Mouse (Mus musculus) WW6 (cell line): ENCODE measurements around the gene Ubap1.
A peak's percentile ranks its signal among the peaks of the same experiment; 100 is the strongest.

Experiments used
- DNase-seq: peaks from one replicate; pipeline ENCODE4 v3.0.0-alpha.2; 2013; ENCODE audit warnings: low read depth, low spot score

The Ubap1 gene

GRCm38 (mm10) chr4:41357154-41357553, 8.4 kb downstream of the Ubap1 start:
- DNase-seq = no peak

GRCm38 (mm10) chr4:41358669-41359068, 9.9 kb downstream of the Ubap1 start:
- DNase-seq = no peak

DNA sequence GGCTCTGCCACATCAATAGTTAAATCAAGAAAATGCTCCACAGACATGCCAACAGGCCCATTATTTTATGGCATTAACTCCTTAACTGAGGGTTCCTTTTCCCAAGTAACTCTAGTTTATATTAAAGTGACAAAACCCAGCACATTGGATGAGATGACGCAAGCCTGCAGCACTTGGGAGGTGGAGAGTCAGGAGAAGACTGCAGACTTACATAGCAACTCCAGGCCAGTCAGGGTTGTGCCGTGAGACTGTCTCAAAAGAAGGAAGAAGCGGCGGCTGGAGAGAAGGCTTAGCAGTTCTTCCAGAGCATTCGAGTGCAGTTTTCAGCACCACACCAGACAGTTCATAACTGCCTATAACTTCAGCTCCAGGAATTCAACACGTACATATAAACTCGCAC, 10.6 kb downstream of the Ubap1 start:
- no peak for DNase-seq

- no peak for DNase-seq
Measured at GRCm38 (mm10) chr4:41361059-41361458, 12.3 kb downstream of the Ubap1 start.

DNA sequence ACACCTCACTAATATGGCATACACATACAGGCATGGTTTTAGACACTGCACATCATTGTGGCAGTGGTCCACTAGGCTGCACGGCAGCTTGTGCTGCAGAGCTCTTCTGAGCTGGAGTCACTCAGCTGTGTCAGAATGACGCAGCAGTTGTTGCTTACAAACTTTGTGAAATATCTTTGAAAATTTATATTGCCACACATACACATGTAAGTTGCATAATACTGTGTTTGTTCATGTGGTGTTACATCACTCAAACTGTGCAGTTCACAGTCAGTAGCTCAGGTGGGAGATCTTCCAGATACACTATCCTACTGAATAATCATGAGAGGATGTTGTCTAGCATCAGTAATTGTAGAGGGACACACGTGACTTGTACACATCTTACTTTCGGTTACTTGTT, 19.4 kb downstream of the Ubap1 start:
- no peak for DNase-seq

- DNase-seq = no peak
Measured at GRCm38 (mm10) chr4:41369702-41370437, 21.1 kb downstream of the Ubap1 start.

DNA sequence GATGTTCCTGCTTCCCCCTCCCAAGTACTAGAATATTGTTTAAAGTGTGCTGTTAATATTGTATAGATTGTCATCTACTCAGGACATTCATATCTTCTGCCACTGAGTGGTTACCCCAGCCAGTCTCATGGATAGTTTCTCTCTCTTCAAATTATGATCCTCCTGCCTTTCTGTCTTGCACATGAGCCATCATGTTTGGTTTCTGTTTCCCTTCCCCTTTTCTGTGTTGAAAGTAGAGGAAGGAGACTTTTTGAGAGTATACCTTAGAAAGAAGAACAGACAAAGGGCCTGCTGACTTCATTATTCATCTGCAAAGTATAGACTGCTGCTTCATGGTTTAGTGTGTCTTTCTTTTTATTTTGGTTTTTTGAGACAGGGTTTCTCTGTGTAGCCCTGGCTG, 28.8 kb downstream of the Ubap1 start:
- DNase-seq = no peak

DNA sequence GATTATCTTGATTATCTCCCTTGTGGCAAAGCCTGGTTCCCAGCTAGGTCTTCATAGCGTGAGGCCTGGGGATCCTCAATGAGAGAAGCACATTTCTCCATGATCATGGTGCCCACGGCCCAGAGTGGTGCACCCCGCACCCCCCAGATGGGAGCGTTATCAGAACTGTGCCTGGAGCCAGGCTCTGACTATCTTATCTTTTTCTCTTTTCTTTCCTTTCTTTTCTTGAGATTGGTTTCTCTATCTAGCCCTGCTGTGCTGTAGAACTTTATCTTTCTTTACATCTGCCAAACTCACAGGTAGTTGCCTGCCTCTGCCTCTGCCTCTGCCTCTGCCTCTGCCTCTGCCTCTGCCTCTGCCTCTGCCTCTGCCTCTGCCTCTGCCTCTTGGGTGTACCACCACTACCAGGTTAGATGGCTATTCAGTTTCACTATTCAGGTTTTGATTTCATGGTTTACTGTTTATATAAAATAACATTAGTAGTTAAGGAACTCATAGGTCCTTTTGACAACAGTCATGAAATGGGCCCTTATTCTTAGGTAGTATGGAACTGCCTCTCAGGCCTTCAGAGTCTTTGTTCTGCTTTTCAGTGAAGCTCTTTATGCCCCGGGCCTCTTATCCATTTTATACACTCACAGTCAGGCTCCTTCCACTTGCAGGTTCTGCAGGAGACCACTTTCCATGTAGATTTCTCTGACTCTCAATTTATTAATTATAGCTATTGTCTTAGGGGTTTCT, 32.6 kb downstream of the Ubap1 start:
- no peak for DNase-seq

GRCm38 (mm10) chr4:41386412-41386975, 37.7 kb downstream of the Ubap1 start:
- no peak for DNase-seq

DNA sequence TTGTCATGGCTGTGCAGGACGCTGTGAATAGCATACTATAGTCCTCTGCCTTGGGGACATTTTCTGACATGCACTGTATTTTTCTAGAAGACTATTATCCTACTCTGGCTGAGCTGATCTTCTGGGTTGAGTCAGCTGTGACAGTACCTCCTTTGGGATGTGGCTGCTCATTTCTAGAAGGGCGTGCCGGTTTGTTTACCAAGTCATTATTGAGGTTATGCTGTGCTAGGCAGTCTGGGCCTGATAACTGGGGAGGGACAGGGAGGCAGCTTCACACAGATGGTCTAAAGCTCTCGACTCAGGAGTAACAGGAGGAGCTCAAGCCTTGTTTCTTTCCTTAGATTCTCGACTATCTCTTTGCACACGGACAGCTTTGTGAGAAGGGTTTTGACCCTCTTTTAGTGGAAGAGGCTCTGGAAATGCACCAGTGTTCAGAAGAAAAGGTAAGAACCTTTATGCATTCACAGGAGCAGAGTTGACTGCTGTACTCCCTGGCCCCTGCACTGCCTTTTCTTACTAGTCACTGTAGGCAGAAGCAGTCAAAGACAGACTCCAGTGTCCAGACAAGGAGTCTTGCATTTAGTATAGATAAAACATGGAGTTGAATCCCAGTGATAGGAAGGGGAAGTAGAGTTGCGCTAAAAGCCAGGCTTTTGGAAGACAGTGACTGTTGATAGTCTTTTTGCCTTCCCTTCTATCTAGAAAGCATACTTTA, 39.1 kb downstream of the Ubap1 start:
- DNase-seq = no peak

GRCm38 (mm10) chr4:41388616-41389015, 39.8 kb downstream of the Ubap1 start:
- DNase-seq = no peak

- no peak for DNase-seq
Measured at GRCm38 (mm10) chr4:41389240-41389639, 40.4 kb downstream of the Ubap1 start.

DNA sequence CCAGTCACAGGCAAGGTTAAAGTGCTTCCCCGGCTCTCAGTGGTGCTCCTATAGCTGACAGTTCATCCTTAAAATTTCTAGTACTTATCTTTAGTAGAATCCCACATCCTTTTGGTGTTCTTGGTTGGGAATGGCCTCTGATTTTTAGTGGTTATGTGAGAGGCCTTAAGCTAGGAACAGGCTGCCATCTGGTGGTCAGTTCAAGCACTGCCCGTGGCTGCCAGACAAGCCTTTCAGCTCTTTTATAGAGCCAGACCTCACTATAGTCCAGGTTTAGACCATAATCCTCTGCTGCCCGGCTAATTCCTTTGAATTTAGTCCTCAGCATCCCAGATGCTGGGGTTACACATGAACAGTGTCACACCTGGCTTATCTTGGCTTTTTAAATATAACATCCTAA, 41.3 kb downstream of the Ubap1 start:
- peak; percentile 29 for DNase-seq

DNA sequence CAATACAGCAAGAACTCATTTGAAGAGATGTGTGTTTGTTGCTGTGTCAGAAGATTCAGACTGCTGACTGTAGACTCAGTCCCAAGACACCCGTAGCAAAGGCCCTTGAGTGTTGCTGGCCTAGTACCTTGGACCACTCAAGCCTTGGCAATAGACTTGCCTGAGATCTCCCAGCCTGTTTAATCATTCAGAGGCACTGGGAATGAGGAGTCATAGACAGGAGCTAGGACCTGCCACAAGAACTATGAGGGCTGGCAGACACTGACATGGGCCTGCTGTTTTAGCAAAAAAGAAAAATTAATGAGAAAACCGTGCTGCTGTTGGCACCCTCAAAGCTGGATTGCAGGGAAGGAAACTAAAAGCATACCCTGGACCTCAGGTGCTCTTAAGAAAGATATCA, 42.2 kb downstream of the Ubap1 start:
- no peak for DNase-seq

GRCm38 (mm10) chr4:41394651-41395050, 45.9 kb downstream of the Ubap1 start:
- no peak for DNase-seq

DNA sequence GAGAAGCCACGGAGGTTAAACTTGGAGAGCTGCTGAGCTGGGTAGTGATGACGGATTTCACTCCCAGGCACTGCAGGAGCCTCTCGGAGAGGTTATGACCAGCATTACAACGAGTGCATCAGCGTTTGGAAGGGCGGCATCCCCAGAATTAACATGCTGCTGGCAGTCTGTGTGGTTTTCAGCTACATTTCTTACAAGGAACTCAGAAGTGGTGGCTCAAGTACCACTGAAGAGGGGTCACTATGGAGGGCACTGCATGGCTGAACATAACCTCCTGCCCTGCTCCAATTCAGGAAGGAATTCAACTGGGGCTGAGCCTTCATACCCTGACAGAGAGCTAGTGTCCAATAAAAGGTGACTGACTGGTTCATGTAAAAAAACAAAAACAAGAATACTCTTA, 49.6 kb downstream of the Ubap1 start:
- DNase-seq = no peak

GRCm38 (mm10) chr4:41399904-41400303, 51.1 kb downstream of the Ubap1 start:
- no peak for DNase-seq

- DNase-seq = no peak
Measured at GRCm38 (mm10) chr4:41401167-41401566, 52.4 kb downstream of the Ubap1 start.

GRCm38 (mm10) chr4:41401573-41401972, 52.8 kb downstream of the Ubap1 start:
- DNase-seq = no peak

- DNase-seq = no peak
Measured at GRCm38 (mm10) chr4:41406597-41406996, 57.8 kb downstream of the Ubap1 start.

GRCm38 (mm10) chr4:41407353-41407752, 58.6 kb downstream of the Ubap1 start:
- DNase-seq = no peak

- no peak for DNase-seq
Measured at GRCm38 (mm10) chr4:41409341-41409740, 60.5 kb downstream of the Ubap1 start.
